Mouse (Mus musculus) forebrain, embryonic 10.5 days (tissue): ENCODE results near the gene Zdhhc17. TPM values are rescaled to one million over a fixed set of nuclear protein-coding genes. Genes with fewer than 3 reads are reported as not detected.

Experiments
- polyA plus RNA-seq: library from polyadenylated mRNA; unstranded; fragments of >200 nt; fragmentation: Nextera tagmentation; extraction: Ambion mirVana; gene quantifications from 2 replicates; pipeline ENCODE4 v1.2.1, GENCODE M21; 2016

The Zdhhc17 gene
- polyA plus RNA-seq, 1 experiment from 2014 or later: 26.7 TPM

Other genes with a start within 250 kb of the Zdhhc17 start
- 197 and 204 TPM in 2 replicates for gene Csrp2, start 90.4 kb downstream of the Zdhhc17 start, polyA plus RNA-seq
- 7.3 and 8.2 TPM in 2 replicates for gene Osbpl8, start 154.6 kb upstream of the Zdhhc17 start, polyA plus RNA-seq